Mouse (Mus musculus): ENCODE results near the gene Olfr597.
"Not testable (repeated sequence)": the region's sequence is repeated elsewhere in the genome, so short reads cannot be mapped to it uniquely, and the experiment has no call there.

Gene Olfr597

DNA sequence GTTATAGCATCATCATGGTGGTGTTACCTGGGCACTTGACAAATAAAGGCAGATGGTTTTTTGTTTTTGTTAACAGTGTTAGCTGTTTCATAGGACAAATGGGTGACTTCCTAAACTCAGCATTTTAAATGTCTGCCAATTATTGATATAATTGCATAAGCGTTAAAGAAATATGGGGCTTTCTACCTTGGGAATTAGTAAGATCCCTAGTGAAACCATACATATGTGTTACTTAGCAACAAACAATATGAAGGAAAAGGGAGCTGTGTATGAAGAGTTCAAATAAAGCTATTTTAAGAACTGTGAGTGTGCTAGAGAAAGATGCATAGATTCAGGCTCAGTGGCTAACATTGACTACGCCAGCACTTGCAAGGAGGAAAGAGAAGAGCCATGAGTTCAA lies at the start of gene Olfr597:
Gene Olfr597 (plus strand): TSS at position 301 of the 400 bp plus-strand sequence.
- DNase-seq (ENCODE audit: low spot score), result not testable (repeated sequence)

DNA sequence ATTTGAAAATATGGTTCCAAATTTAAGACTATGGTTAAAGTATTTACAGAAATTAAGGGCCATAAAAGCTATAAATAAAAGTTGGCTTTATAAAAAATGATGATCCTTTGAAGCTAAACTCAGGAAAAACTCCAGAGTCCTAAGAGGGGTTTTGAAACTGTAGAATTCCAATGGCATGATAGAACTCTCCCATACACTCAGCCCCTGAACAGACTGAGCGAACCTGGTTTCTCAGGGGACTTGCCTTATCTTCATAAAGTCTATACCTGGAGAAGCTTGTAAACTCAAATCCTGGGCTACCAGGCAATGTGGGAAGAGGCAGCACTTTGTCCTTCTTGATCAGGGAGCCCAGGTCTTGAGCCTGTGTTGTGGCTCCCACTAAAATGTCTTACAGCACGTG lies 10.8 kb upstream of the Olfr597 start, which contains the start of gene Olfr596:
Gene Olfr596 (plus strand): TSS at position 301 of the 400 bp plus-strand sequence.
- DNase-seq (ENCODE audit: low spot score), result not testable (repeated sequence)

DNA sequence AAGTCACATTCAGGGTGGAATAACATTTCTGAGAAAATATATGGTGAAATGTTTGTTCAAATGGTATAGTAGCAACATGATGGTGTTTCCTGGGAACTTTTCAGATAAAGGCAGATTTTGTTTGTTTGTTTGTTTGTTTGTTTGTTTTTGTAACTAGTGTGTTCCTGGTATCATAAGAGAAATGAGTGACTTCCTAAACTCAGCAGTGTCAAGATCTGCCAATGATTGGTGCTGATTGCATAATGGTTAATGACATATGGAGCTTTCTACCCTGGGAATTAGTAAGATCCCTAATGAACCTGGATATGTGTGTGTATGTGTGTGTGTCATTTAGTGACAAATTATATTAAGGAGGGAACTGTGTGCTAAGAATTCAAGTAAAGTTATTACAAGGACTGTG lies 7.2 kb downstream of the Olfr597 start, which contains the start of gene Olfr598:
Gene Olfr598 (plus strand): TSS at position 301 of the 400 bp plus-strand sequence.
- no peak for DNase-seq (ENCODE audit: low spot score)

DNA sequence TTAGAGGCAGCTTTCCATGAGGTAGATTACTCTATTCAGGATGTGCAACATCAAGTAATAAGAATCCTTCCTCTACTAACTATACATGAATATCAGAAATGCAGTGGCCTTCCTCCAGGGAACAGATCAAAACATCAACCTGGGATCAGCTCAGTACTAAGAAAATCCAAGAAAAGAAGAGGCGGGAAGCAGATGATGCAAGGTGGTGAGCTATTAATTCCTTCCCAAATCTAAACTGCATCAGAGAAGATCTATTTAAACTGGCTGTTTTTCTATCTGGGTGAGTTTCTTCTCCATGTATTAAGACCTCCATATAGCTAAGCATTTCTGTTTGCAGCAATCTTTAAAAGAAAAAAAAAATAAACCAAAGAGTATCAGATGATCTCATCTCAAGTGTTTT lies 19.5 kb downstream of the Olfr597 start, which contains the start of gene Olfr599:
Gene Olfr599 (plus strand): TSS at position 301 of the 400 bp plus-strand sequence.
- DNase-seq (ENCODE audit: low spot score), result no peak

GRCm38 (mm10) chr7:103349569-103349968 lies 33.5 kb downstream of the Olfr597 start, which contains the start of gene Olfr600:
TSS of gene Olfr600 (minus strand) at chr7:103349669.
- DNase-seq (ENCODE audit: low spot score), result no peak

DNA sequence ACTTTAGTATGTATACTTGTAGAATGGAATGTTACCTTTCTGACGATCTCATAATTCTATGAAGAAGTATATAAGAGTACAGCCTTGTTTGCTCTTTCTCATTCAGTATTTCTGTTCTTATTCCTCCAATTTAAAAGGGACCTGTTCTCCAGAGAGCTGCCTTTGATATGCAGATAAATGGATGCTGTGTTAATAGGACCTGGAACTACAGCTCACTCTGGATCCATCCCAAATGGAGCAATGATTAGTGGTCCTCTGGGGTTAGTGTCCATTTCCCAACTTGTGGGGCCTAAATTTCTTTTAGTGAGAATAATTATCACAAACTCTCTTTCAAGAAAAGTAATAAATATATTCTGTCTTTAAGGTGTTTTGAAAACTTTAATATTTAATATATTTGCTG lies 46.4 kb downstream of the Olfr597 start, which contains the start of gene Olfr601:
Gene Olfr601 (minus strand): TSS at position 101 of the 400 bp plus-strand sequence.
- DNase-seq (ENCODE audit: low spot score), result no peak
